Mouse (Mus musculus): ENCODE measurements around the gene Phospho2. TPM values are rescaled to one million over a fixed set of nuclear protein-coding genes. Genes with fewer than 3 reads are reported as not detected.
"Not testable (repeated sequence)": the region's sequence is repeated elsewhere in the genome, so short reads cannot be mapped to it uniquely, and the experiment has no call there.

The Phospho2 gene
- polyA plus RNA-seq, 1 experiment from 2014 or later, result 28.4 TPM

- H3K36me3 ChIP-seq, result peaks cover 1% of the 10 kb centered on the region; the same call in 1 of the 2 replicates
- no peaks in the 10 kb centered on the region for H3K27me3 ChIP-seq
- H3K4me2 ChIP-seq, result no peak overlapping the region
- H3K9me3 ChIP-seq, result no peaks in the 10 kb centered on the region
- ATAC-seq (ENCODE audit: insufficient number of reproducible peaks, insufficient read depth, low FRiP score, low TSS enrichment, low read depth), result peak; percentile 68; the same call in 1 of the 2 replicates
- H3K4me3 ChIP-seq (replicated peaks), result no peak overlapping the region
- H3K4me1 ChIP-seq (replicated peaks), result no peaks in the 10 kb centered on the region
- no peak overlapping the region for H3K27ac ChIP-seq
- H3K9ac ChIP-seq (replicated peaks), result no peak overlapping the region
- WGBS, result 60% methylated on average over 5 of the region's 5 CpGs
These were observed 13.5 kb downstream of the Phospho2 start for GRCm38 (mm10) chr2:69802911-69803312.

GRCm38 (mm10) chr2:69803756-69804155 lies 14.3 kb downstream of the Phospho2 start:
- H3K27me3 ChIP-seq, result no peaks in the 10 kb centered on the region
- no peaks in the 10 kb centered on the region for H3K9me3 ChIP-seq
- H3K4me3 ChIP-seq (replicated peaks), result no peak overlapping the region
- no peaks in the 10 kb centered on the region for H3K36me3 ChIP-seq
- H3K4me2 ChIP-seq, result no peak overlapping the region
- H3K4me1 ChIP-seq (replicated peaks), result no peaks in the 10 kb centered on the region
- no peak for ATAC-seq (ENCODE audit: insufficient number of reproducible peaks, insufficient read depth, low FRiP score, low TSS enrichment, low read depth)
- 58% methylated on average over 8 of the region's 8 CpGs for WGBS
- no peak overlapping the region for H3K9ac ChIP-seq (replicated peaks)
- no peak overlapping the region for H3K27ac ChIP-seq

- H3K4me3 ChIP-seq (replicated peaks); ATAC-seq (ENCODE audit: insufficient number of reproducible peaks, insufficient read depth, low FRiP score, low TSS enrichment, low read depth): not testable (repeated sequence)
- 81% methylated on average over 9 of the region's 9 CpGs for WGBS
These were observed 15.2 kb downstream of the Phospho2 start for GRCm38 (mm10) chr2:69804663-69805062.

GRCm38 (mm10) chr2:69810169-69810568 lies 20.7 kb downstream of the Phospho2 start:
- Histone ChIP-seq H3K9me3 (no peaks in the 10 kb centered on the region), H3K4me1 (replicated peaks) (no peaks in the 10 kb centered on the region), H3K9ac (replicated peaks) (no peak overlapping the region), H3K4me2 (no peak overlapping the region), H3K4me3 (replicated peaks) (no peak overlapping the region), H3K27ac (no peak overlapping the region), H3K27me3 (no peaks in the 10 kb centered on the region), H3K36me3 (no peaks in the 10 kb centered on the region)
- no peak for ATAC-seq (ENCODE audit: insufficient number of reproducible peaks, insufficient read depth, low FRiP score, low TSS enrichment, low read depth)
- 71% methylated on average over 15 of the region's 15 CpGs for WGBS

More at GRCm38 (mm10) chr2:69804663-69805062, 15.2 kb downstream of the Phospho2 start:
- not testable (repeated sequence) for H3K9ac ChIP-seq (replicated peaks); H3K27me3 ChIP-seq; H3K4me2 ChIP-seq; H3K9me3 ChIP-seq; H3K27ac ChIP-seq; H3K4me1 ChIP-seq (replicated peaks); H3K36me3 ChIP-seq

- 80% methylated on average over 7 of the region's 7 CpGs for WGBS
- H3K9me3 ChIP-seq; H3K4me1 ChIP-seq (replicated peaks); ATAC-seq (ENCODE audit: insufficient number of reproducible peaks, insufficient read depth, low FRiP score, low TSS enrichment, low read depth); H3K4me3 ChIP-seq (replicated peaks); H3K27ac ChIP-seq; H3K9ac ChIP-seq (replicated peaks); H3K4me2 ChIP-seq; H3K36me3 ChIP-seq; H3K27me3 ChIP-seq: not testable (repeated sequence)
These were observed 21.9 kb downstream of the Phospho2 start for GRCm38 (mm10) chr2:69811349-69811748.

GRCm38 (mm10) chr2:69816575-69816974 lies 27.2 kb downstream of the Phospho2 start:
- Histone ChIP-seq H3K9ac (replicated peaks) (no peak overlapping the region), H3K9me3 (no peaks in the 10 kb centered on the region), H3K27ac (no peak overlapping the region), H3K4me3 (replicated peaks) (no peak overlapping the region), H3K36me3 (no peaks in the 10 kb centered on the region), H3K4me1 (replicated peaks) (peaks cover 2% of the 10 kb centered on the region), H3K4me2 (no peak overlapping the region), H3K27me3 (no peaks in the 10 kb centered on the region)
- ATAC-seq (ENCODE audit: insufficient number of reproducible peaks, insufficient read depth, low FRiP score, low TSS enrichment, low read depth), result no peak
- 82% methylated on average over 5 of the region's 5 CpGs for WGBS

GRCm38 (mm10) chr2:69818350-69819085 lies 29.1 kb downstream of the Phospho2 start:
- H3K4me3 ChIP-seq (replicated peaks), result no peak overlapping the region
- H3K27me3 ChIP-seq, result no peaks in the 10 kb centered on the region
- no peak overlapping the region for H3K27ac ChIP-seq
- H3K4me2 ChIP-seq, result no peak overlapping the region
- no peaks in the 10 kb centered on the region for H3K9me3 ChIP-seq
- ATAC-seq (ENCODE audit: insufficient number of reproducible peaks, insufficient read depth, low FRiP score, low TSS enrichment, low read depth), result no peak
- 77% methylated on average over 9 of the region's 9 CpGs for WGBS
- H3K36me3 ChIP-seq, result no peaks in the 10 kb centered on the region
- peaks cover 5% of the 10 kb centered on the region for H3K4me1 ChIP-seq (replicated peaks)
- H3K9ac ChIP-seq (replicated peaks), result no peak overlapping the region

GRCm38 (mm10) chr2:69820201-69820600 lies 30.8 kb downstream of the Phospho2 start:
- Histone ChIP-seq H3K36me3 (peaks cover 5% of the 10 kb centered on the region; the same call in 1 of the 2 replicates), H3K4me1 (replicated peaks) (peaks cover 10% of the 10 kb centered on the region), H3K4me2 (no peak overlapping the region), H3K27me3 (no peaks in the 10 kb centered on the region), H3K9me3 (no peaks in the 10 kb centered on the region), H3K27ac (no peak overlapping the region), H3K4me3 (replicated peaks) (no peak overlapping the region), H3K9ac (replicated peaks) (no peak overlapping the region)
- WGBS, result 75% methylated on average over 1 of the region's 1 CpGs
- no peak for ATAC-seq (ENCODE audit: insufficient number of reproducible peaks, insufficient read depth, low FRiP score, low TSS enrichment, low read depth)

- 13% methylated on average over 8 of the region's 8 CpGs for WGBS
- Histone ChIP-seq H3K4me3 (replicated peaks) (peak within 1 kb of the TSS; percentile 90), H3K4me2 (peak within 1 kb of the TSS; percentile 71), H3K9ac (replicated peaks) (peak within 1 kb of the TSS; percentile 98), H3K4me1 (replicated peaks) (peaks cover 10% of the 10 kb centered on the region), H3K27ac (peak within 1 kb of the TSS; percentile 98), H3K9me3 (no peaks in the 10 kb centered on the region), H3K36me3 (peaks cover 16% of the 10 kb centered on the region; the same call in 1 of the 2 replicates), H3K27me3 (no peaks in the 10 kb centered on the region)
- no peak for ATAC-seq (ENCODE audit: insufficient number of reproducible peaks, insufficient read depth, low FRiP score, low TSS enrichment, low read depth)
These were observed 32.3 kb downstream of the Phospho2 start, which contains the start of gene Klhl23 for GRCm38 (mm10) chr2:69821711-69822110. Klhl23 (plus strand) TSS chr2:69821944.

GRCm38 (mm10) chr2:69822361-69823128 lies 33.1 kb downstream of the Phospho2 start:
- under 1% methylated on average over 76 of the region's 80 CpGs for WGBS
- Histone ChIP-seq H3K9me3 (no peaks in the 10 kb centered on the region), H3K4me2 (peak overlapping the region; percentile 71), H3K27me3 (no peaks in the 10 kb centered on the region), H3K36me3 (peaks cover 18% of the 10 kb centered on the region; the same call in 1 of the 2 replicates), H3K4me3 (replicated peaks) (peak overlapping the region; percentile 90), H3K4me1 (replicated peaks) (peaks cover 10% of the 10 kb centered on the region), H3K27ac (peak overlapping the region; percentile 98), H3K9ac (replicated peaks) (peak overlapping the region; percentile 98)
- ATAC-seq (ENCODE audit: insufficient number of reproducible peaks, insufficient read depth, low FRiP score, low TSS enrichment, low read depth), result peak; percentile 56

- WGBS, result 2% methylated on average over 45 of the region's 45 CpGs
- Histone ChIP-seq H3K4me1 (replicated peaks) (peaks cover 10% of the 10 kb centered on the region), H3K36me3 (peaks cover 22% of the 10 kb centered on the region; the same call in 1 of the 2 replicates), H3K27ac (peak overlapping the region; percentile 98), H3K4me3 (replicated peaks) (peak overlapping the region; percentile 90), H3K4me2 (peak overlapping the region; percentile 71), H3K9me3 (no peaks in the 10 kb centered on the region), H3K9ac (replicated peaks) (peak overlapping the region; percentile 98), H3K27me3 (no peaks in the 10 kb centered on the region)
- ATAC-seq (ENCODE audit: insufficient number of reproducible peaks, insufficient read depth, low FRiP score, low TSS enrichment, low read depth), result peak; percentile 64
These were observed 33.8 kb downstream of the Phospho2 start for GRCm38 (mm10) chr2:69823129-69823677.

Measured in limb, embryonic 12.5 days (tissue).